10 mouse cellular contexts compared by ENCODE assay signal in genomic region chr10:109009831-109010230, GRCm38 (mm10). TPM values are rescaled to one million over a fixed set of nuclear protein-coding genes. Genes with fewer than 3 reads are reported as not detected.
DNase-seq lines count a peak whose midpoint lies in the region; ATAC-seq lines count a peak whose summit lies in the region.
"Had no signal": no experiment of that assay in that cellular context is flagged by ENCODE, and none has a peak within 500 bp of the region (broad histone marks: within the 10 kb centered on the region; RNA-seq: fewer than 3 reads in every experiment).

No protein-coding gene starts in this region.

- peak overlapping the region; percentile 59; the same call in 1 of the 2 replicates for H3K4me3 ChIP-seq in heart, embryonic 13.5 days
- peak overlapping the region; percentile 72 for H3K4me3 ChIP-seq in embryonic facial prominence, embryonic 10.5 days
- peak overlapping the region; percentile 73 for H3K4me3 ChIP-seq in hindbrain, embryonic 10.5 days
- peak overlapping the region; percentile 80 for H3K4me3 ChIP-seq in midbrain, embryonic 13.5 days (replicated peaks)

- peaks cover 32% of the 10 kb centered on the region for H3K27me3 ChIP-seq in heart, embryonic 13.5 days (replicated peaks)
- H3K27me3 ChIP-seq in embryonic facial prominence, embryonic 10.5 days (replicated peaks; ENCODE audit: low read depth, poor library complexity, severe bottlenecking): peaks cover 40% of the 10 kb centered on the region
- peaks cover 31% of the 10 kb centered on the region for H3K27me3 ChIP-seq in hindbrain, embryonic 10.5 days (ENCODE audit: insufficient read depth, poor library complexity, severe bottlenecking)
- no peaks in the 10 kb centered on the region; the same call in 1 of the 2 replicates for H3K27me3 ChIP-seq in midbrain, embryonic 13.5 days

- 14% methylated on average over 1 of the region's 1 CpGs for WGBS in heart, embryonic 13.5 days
- 5% methylated on average over 1 of the region's 1 CpGs for WGBS in embryonic facial prominence, embryonic 10.5 days
- 3% methylated on average over 1 of the region's 1 CpGs for WGBS in hindbrain, embryonic 10.5 days
- 0% methylated on average over 1 of the region's 1 CpGs for WGBS in midbrain, embryonic 13.5 days

- H3K36me3 ChIP-seq in heart, embryonic 13.5 days: no peaks in the 10 kb centered on the region
- no peaks in the 10 kb centered on the region for H3K36me3 ChIP-seq in embryonic facial prominence, embryonic 10.5 days (replicated peaks)
- no peaks in the 10 kb centered on the region for H3K36me3 ChIP-seq in hindbrain, embryonic 10.5 days
- H3K36me3 ChIP-seq in midbrain, embryonic 13.5 days: no peaks in the 10 kb centered on the region

- H3K9ac ChIP-seq in heart, embryonic 13.5 days: no peak overlapping the region
- H3K9ac ChIP-seq in midbrain, embryonic 13.5 days (replicated peaks): peak overlapping the region; percentile 88

- peak overlapping the region; percentile 94 for H3K4me2 ChIP-seq in heart, embryonic 13.5 days
- H3K4me2 ChIP-seq in midbrain, embryonic 13.5 days (replicated peaks): peak overlapping the region; percentile 88

- intact Hi-C loops in heart, postnatal 10 days (cut with DNase I): no loop called here

- no peak for ATAC-seq in heart, embryonic 13.5 days (ENCODE audit: extremely low read depth, insufficient number of reproducible peaks, low FRiP score, low TSS enrichment)
- ATAC-seq in midbrain, embryonic 13.5 days: no peak

- H3K27ac ChIP-seq in heart, embryonic 13.5 days (replicated peaks): no peak overlapping the region
- H3K27ac ChIP-seq in embryonic facial prominence, embryonic 10.5 days (replicated peaks): no peak overlapping the region
- H3K27ac ChIP-seq in hindbrain, embryonic 10.5 days: 0 out of 2 replicates have a peak overlapping the region, but pooled peaks have one; percentile 88
- peak overlapping the region; percentile 92 for H3K27ac ChIP-seq in midbrain, embryonic 13.5 days

- H3K9me3 ChIP-seq in heart, embryonic 13.5 days: no peaks in the 10 kb centered on the region
- no peaks in the 10 kb centered on the region for H3K9me3 ChIP-seq in embryonic facial prominence, embryonic 10.5 days
- no peaks in the 10 kb centered on the region for H3K9me3 ChIP-seq in hindbrain, embryonic 10.5 days
- H3K9me3 ChIP-seq in midbrain, embryonic 13.5 days: no peaks in the 10 kb centered on the region

- no peak for DNase-seq in heart, postnatal 10 days
- DNase-seq in embryonic facial prominence, embryonic 10.5 days (ENCODE audit: low spot score): no peak
- no peak for DNase-seq in hindbrain, embryonic 10.5 days (ENCODE audit: low spot score)
- no peak for DNase-seq in c-Kit-positive CD71-positive TER-119-positive erythroid progenitor cells, embryonic 14.5 days (ENCODE audit: low spot score)
- DNase-seq in ovary, adult 18-20 months (ENCODE audit: low spot score): no peak
- no peak for DNase-seq in frontal cortex, adult 2 months (ENCODE audit: extremely low spot score in 1 of 2, low spot score in 1 of 2)
- DNase-seq: lung, adult 18-20 months had no signal

- peaks cover 7% of the 10 kb centered on the region; the same call in 1 of the 2 replicates for H3K4me1 ChIP-seq in heart, embryonic 13.5 days
- H3K4me1 ChIP-seq in embryonic facial prominence, embryonic 10.5 days: peaks cover 17% of the 10 kb centered on the region
- peaks cover 17% of the 10 kb centered on the region for H3K4me1 ChIP-seq in hindbrain, embryonic 10.5 days (replicated peaks)
- H3K4me1 ChIP-seq in midbrain, embryonic 13.5 days (replicated peaks): peaks cover 30% of the 10 kb centered on the region

RNA-seq across cellular contexts. Expression of gene Syt1, which starts 1.0 kb away (rescaled TPM):
- polyA plus RNA-seq in heart, embryonic 13.5 days (2015; fragmentation: Nextera tagmentation; extraction: Ambion mirVana): 0.72 and 0.82 TPM in 2 replicates
- total RNA-seq in heart, postnatal 10 days (2021): under 1 TPM; 0.07 TPM
- 2.6 and 3.3 TPM in 2 replicates for polyA plus RNA-seq in embryonic facial prominence, embryonic 10.5 days (2016; fragmentation: Nextera tagmentation; extraction: Ambion mirVana)
- polyA plus RNA-seq in hindbrain, embryonic 10.5 days (2016; fragmentation: Nextera tagmentation; extraction: Ambion mirVana): 5.5 and 13.6 TPM in 2 replicates
- 66.3 and 77.2 TPM in 2 replicates for polyA plus RNA-seq in midbrain, embryonic 13.5 days (2015; fragmentation: Nextera tagmentation; extraction: Ambion mirVana)
- polyA plus RNA-seq in frontal cortex, adult 2 months (2012; rRNA removed): 651 and 663 TPM in 2 replicates
- total RNA-seq: common myeloid progenitor, adult 5-6 weeks had no signal

Comparison
In these comparisons a context has a peak if more than half of its experiments do, and no peak if none do; other contexts are left out.
1. H3K27ac ChIP-seq: peak in hindbrain, embryonic 10.5 days (single experiment) and midbrain, embryonic 13.5 days (single experiment); none in heart, embryonic 13.5 days (single experiment) and embryonic facial prominence, embryonic 10.5 days (single experiment).
2. Peak in every context shown above with its lines, with median percentiles within 50 percentile points of each other: H3K4me3 ChIP-seq.